Mouse (Mus musculus): ENCODE measurements at regions not wholly inside any gene's neighbourhood (a gene's known extent, or its start where the extent isn't known, plus 50 kb on each side); places are given as distances from the start of the nearest gene placed in this dataset.

- DNase-seq (ENCODE audit: low read depth, low spot score): no peak
- 84% methylated on average over 3 of the region's 3 CpGs for WGBS
Measured at GRCm38 (mm10) chr4:45746451-45746850, 52.4 kb upstream of the Aldh1b1 start.

DNA sequence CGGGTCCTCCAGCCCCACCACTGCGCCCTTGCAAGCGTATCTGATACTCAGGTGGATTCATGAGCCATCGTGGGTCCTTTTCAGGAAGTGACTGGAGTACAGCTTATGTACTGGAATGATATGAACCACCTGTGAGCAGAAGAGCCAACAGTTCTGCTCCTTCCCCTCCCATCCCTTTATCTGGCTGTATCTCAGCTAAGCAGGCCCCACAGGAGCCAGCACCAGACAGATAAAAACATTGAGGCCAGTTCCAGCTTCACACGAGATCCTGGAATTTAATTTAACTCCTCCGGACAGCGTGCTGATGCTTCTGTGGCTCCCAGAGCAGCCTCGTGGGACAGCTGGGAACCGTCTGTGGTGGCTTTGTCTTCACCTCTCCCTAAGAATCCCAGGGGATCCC is 53.1 kb upstream of the Aldh1b1 start:
- no peak for DNase-seq (ENCODE audit: low read depth, low spot score)
- WGBS: 70% methylated on average over 9 of the region's 9 CpGs

DNA sequence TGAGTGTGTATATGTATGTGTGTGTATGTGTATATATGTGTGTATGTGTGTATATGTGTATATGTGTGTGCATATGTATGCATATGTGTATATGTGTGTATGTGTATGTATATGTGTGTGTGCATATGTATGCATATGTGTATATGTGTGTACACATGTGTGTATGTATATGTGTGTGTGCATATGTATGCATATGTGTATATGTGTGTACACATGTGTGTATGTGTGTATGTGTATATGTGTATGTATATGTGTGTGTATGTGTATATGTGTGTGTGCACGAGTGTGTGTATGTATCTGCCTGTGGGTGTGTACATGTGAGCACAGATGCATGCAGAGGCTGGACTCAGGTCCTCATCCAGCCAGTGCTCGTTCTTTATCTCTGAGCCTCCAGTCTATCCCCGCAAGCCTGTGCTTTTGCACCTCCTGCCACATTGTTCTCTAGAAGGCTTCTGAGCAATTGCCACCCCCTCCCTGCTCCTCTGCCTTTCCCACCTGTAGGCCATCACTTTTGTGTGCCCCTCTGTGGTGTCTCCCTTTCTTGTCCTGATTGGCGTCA is 53.9 kb upstream of the Aldh1b1 start:
- no peak for DNase-seq (ENCODE audit: low read depth, low spot score)
- 90% methylated on average over 4 of the region's 4 CpGs for WGBS

GRCm38 (mm10) chr4:45740779-45741365 is 58.0 kb upstream of the Aldh1b1 start:
- DNase-seq (ENCODE audit: low read depth, low spot score): no peak
- WGBS: 86% methylated on average over 12 of the region's 12 CpGs

- no peak for DNase-seq (ENCODE audit: low read depth, low spot score)
- 77% methylated on average over 5 of the region's 5 CpGs for WGBS
Measured at GRCm38 (mm10) chr4:45740319-45740718, 58.5 kb upstream of the Aldh1b1 start.

- 47% methylated on average over 3 of the region's 3 CpGs for WGBS
- DNase-seq (ENCODE audit: low read depth, low spot score): no peak
Measured at GRCm38 (mm10) chr4:45739696-45740095, 59.1 kb upstream of the Aldh1b1 start.

DNA sequence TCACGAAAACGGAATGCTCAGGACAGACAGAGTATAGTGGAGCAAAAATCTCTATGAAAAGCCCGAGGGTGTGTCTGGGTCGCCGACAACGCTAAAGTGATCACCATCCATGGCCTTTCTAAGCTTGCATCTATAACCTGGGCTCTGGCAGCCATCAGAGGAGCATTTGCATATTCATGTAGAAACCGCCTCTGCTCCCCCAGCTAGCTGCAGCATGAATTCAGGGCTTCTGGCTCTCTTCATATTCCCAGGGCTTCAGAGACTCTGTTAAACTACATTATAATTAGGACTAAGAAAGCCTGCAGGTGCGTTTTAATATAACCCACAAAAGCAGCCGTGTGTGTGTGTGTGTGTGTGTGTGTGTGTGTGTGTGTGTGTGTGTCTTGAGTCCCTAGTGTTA is 59.7 kb upstream of the Aldh1b1 start:
- WGBS: 75% methylated on average over 9 of the region's 9 CpGs
- DNase-seq (ENCODE audit: low read depth, low spot score): no peak

- WGBS: 87% methylated on average over 11 of the region's 11 CpGs
- no peak for DNase-seq (ENCODE audit: low read depth, low spot score)
Measured at GRCm38 (mm10) chr4:45738746-45739145, 60.1 kb upstream of the Aldh1b1 start.

- 74% methylated on average over 10 of the region's 10 CpGs for WGBS
- no peak for DNase-seq (ENCODE audit: low read depth, low spot score)
Measured at GRCm38 (mm10) chr4:45736215-45736815, 62.5 kb upstream of the Aldh1b1 start.

- 85% methylated on average over 6 of the region's 6 CpGs for WGBS
Measured at GRCm38 (mm10) chr4:45734011-45734410, 64.8 kb upstream of the Aldh1b1 start.

GRCm38 (mm10) chr4:45730862-45731831 is 67.7 kb upstream of the Aldh1b1 start:
- DNase-seq (ENCODE audit: low read depth, low spot score): no peak
- WGBS: 50% methylated on average over 14 of the region's 14 CpGs

More at GRCm38 (mm10) chr4:45734011-45734410, 64.8 kb upstream of the Aldh1b1 start:
- no peak for DNase-seq (ENCODE audit: low read depth, low spot score)

DNA sequence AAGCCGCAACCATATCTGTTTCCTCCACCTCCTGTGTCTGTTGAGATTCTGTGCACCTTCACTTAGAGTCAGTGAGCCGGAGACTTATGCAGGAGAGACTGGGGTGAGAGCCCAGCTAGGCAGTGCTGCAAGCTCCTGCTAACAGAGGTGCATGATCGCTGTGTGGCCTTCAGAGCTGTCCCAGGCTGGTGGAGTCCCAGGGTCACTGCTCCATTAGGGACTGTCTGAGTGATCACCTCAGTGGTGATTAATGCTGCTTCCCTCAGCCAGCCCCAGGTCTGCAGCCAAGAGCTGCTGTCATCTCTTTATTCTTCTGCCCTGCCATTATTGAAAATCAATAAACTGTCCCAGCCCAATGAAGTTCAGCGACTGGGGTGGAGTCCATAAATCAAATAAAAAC is 69.0 kb upstream of the Aldh1b1 start:
- WGBS: 65% methylated on average over 4 of the region's 4 CpGs
- DNase-seq (ENCODE audit: low read depth, low spot score): no peak

- DNase-seq (ENCODE audit: low read depth, low spot score): no peak
- 76% methylated on average over 4 of the region's 4 CpGs for WGBS
Measured at GRCm38 (mm10) chr4:45728825-45729224, 70.0 kb upstream of the Aldh1b1 start.

DNA sequence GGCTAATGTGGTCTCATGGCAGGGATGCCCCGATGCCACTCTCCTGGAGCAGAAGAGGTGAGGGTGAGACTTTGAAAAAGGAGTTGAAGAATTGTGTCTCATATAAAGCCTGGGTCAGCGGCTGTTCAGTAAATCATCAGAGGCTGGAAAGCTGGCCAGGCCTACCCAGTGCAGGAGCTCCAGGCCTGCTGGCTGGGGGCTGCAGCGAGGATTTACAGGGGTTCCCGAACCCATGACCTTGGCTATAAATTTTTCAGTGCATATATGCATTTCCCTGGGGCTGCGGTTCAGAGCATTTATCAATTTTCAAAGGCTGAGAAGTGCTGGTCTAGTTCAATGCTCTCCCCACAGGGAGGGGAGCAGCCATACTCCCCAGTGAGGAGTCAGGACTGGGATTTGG is 70.9 kb upstream of the Aldh1b1 start:
- 89% methylated on average over 5 of the region's 5 CpGs for WGBS
- no peak for DNase-seq (ENCODE audit: low read depth, low spot score)

DNA sequence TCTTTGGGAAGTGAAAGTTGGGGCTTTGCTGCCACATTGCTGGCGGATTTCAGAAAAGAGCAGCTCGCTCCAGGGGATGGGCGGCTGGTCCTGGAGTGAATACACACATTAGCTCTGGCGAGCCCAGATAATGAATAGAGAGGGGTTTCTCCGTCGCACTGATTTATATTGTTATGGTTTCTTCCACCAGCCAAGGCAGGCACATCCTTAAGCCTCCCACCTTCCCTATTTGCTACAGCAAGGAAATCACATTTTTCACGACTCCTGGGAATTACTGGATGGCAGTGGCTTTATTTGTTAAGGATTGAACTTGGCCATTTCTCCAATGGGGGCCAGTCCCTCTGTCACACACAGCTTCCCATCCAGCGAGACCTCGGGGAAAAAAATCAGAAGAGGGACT is 71.3 kb upstream of the Aldh1b1 start:
- 81% methylated on average over 9 of the region's 9 CpGs for WGBS
- no peak for DNase-seq (ENCODE audit: low read depth, low spot score)

GRCm38 (mm10) chr4:45726783-45727182 is 72.0 kb upstream of the Aldh1b1 start:
- 93% methylated on average over 5 of the region's 5 CpGs for WGBS
- DNase-seq (ENCODE audit: low read depth, low spot score): no peak

GRCm38 (mm10) chr4:45725055-45725910 is 73.5 kb upstream of the Aldh1b1 start:
- WGBS: 77% methylated on average over 16 of the region's 16 CpGs
- DNase-seq (ENCODE audit: low read depth, low spot score): no peak

DNA sequence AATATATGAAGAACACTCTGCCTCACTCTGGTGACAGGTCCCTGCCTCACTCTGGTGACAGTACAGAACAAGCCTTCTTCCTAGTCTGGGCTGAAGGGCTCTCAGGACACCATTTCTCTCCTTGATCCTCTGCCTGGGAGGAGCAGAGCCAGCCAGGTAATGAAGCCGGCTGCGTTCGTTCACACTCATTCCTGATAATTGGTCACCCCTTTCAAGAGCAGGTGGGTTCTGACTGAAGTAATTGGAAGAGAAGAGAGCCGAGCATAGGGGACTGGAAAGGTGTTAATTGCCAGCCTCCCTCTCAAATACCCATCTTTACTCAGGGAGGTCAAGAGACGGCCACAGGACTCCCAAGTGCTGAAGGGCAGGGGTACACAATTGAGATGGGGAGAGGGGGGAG is 78.5 kb upstream of the Aldh1b1 start:
- no peak for DNase-seq (ENCODE audit: low read depth, low spot score)
- WGBS: 67% methylated on average over 5 of the region's 5 CpGs

DNA sequence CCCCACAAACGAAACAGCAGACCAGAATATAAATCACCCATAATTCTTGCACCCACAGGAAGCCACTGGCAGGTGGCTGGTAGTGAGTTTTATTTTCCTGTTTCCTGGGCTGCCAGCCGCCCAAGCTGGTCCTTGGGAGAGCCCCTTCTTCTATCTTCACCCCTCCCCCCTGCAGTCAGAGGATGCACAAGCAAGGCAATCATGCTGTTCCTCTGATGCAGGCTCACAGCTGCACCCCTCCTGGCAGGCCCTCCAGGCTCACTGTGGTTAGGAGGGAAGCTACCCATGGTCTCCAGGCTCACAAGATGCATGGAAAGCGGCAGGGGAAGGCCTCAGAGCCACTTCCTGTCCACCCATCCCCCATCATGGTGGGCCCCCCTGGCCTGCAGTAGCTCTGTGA is 79.3 kb upstream of the Aldh1b1 start:
- no peak for DNase-seq (ENCODE audit: low read depth, low spot score)
- 53% methylated on average over 3 of the region's 3 CpGs for WGBS

All from large intestine, adult 2 months (tissue).